Mouse (Mus musculus) kidney, adult 8-10 months (tissue): Measurements from ENCODE around the gene Gm21820.
"Not testable (repeated sequence)": the region's sequence is repeated elsewhere in the genome, so short reads cannot be mapped to it uniquely, and the experiment has no call there.

ENCODE experiments used
- DNase-seq, 2 experiments: peaks; one replicate each; pipeline ENCODE4 v3.0.0; 2022

Gm21820 gene

DNA sequence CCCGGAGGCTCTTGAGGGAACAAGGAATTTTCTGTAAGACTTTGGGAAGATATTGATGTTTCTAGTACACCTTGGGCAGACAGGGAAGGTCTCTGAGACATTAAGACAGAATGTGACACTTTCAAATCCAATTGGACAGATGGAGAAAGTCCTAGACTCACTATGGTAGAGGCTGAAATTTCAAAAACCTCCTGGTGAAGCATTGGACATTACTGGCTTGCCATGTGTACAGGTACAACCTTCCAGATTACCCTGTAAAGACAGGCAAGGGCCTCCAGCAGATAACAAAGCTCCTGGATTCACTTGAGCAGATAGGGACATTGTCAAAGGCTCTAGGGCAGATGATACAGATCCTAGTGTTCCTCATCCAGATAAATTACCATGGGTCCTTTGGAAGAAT is at the start of gene Gm21820:
TSS of gene Gm21820 (minus strand) at position 101 of the 400 bp plus-strand sequence.
- DNase-seq: not testable (repeated sequence)
